Mouse (Mus musculus): ENCODE results near the gene Slc31a1. TPM values are rescaled to one million over a fixed set of nuclear protein-coding genes. Genes with fewer than 3 reads are reported as not detected.

Gene Slc31a1
- 14.3 TPM for polyA plus RNA-seq (2017; shearing (Covaris generic))

DNA sequence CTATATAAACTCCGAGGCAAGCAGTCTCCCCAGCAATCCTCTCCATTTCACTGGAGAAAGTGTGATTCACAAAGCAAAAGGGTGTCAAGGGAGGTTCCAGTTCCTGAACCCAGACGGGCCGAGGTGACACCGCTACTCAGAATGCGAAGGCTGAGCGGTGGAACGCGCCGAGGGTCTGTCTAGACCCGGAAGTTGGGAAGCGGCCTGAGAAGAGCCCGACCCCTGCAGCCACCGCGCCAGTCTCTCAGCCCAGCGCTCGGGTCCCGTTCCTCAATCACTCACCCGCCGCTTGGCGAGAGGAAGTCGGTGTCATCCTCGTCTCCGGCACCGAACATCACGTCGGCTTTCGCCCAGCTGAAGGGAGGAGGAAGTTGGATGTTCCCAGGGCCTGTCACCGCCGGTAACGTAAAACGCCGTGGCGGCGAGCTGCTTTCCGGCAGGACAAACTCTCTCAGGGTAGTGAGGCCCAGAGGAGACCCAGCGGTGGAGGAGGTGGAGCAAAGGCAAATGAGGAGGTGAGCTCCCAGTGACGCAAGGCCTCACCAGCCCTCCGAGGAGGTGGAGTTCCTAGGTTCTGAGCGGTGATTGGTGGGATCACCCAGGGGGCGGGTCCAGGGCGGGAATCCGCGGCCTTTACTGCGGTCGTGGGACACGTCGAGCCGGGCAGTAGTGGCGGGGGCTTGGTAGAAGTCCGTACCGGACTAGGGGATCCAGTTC lies at the start of gene Slc31a1, which contains the start of gene Fkbp15:
TSS of gene Slc31a1 (plus strand) at position 640 of the 717 bp plus-strand sequence.
TSS of gene Fkbp15 (minus strand) at position 461 of the 717 bp plus-strand sequence.

DNA sequence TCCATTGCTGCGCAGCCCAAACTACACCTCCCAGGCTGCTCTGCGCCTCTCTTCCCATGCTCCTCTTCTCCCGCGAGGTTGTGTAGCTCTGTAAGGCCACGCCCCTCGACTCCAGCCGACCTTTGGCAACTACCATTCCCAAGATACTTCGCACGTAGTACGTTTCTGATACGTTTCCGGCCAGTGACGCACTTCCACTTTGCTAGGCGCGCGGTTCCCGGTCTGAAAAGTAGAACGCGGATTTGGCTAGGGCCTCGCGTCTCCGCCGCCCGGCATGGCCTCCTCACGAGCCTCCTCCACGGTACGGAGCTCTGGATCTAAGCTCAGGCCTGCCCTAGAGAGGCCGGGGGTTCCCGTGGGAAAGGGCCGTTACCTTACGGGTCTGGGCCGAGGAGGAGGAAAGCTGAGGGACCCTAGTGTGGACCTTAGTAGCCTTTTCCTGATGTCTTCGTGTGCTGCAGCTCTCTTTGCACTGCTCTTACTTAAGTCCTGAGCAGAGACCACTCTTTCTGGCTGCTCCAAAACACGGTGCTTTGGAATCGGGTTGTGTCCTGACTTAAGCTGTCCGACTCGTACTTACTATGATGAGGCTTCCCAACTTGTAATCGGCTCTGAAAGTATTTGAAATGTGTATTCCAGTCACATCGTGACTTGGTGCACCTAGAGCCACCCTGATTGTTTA lies 48.2 kb downstream of the Slc31a1 start, which contains the start of the genes Cdc26 and Prpf4:
TSS of gene Cdc26 (minus strand) at position 42 of the 682 bp plus-strand sequence.
TSS of gene Prpf4 (plus strand) at position 197 of the 682 bp plus-strand sequence.

DNA sequence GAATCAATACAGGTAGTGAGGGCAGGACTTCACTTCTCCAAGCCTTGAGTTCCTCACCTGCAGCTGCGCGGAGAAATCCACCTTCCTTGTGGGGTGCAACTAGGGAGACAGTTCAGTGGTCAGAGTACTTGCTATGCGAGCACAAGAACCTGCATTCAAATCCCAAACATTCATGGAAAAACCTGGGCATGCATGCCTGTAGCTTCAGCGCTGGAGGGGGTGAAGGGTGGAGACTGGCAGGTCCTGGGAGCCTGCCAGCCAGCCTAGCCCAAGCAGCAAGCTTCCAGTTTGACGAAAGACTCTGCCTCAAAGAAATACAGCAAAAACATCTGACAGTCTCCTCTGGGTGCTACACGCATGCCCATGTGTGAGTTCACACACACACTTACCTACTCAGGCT lies 74.6 kb downstream of the Slc31a1 start, which contains the start of gene Rnf183:
TSS of gene Rnf183 (minus strand) at position 172 of the 400 bp plus-strand sequence.

Other genes starting within 250 kb of the Slc31a1 start
- gene Mup21, start 209.9 kb upstream of the Slc31a1 start, polyA plus RNA-seq (2017; shearing (Covaris generic)): not detected
- not detected for gene Zfp37, start 129.7 kb upstream of the Slc31a1 start, polyA plus RNA-seq (2017; shearing (Covaris generic))
- 11.9 TPM for gene Slc31a2, start 98.2 kb upstream of the Slc31a1 start, polyA plus RNA-seq (2017; shearing (Covaris generic))
- 51.5 TPM for gene Fkbp15, start 179 bp upstream of the Slc31a1 start, polyA plus RNA-seq (2017; shearing (Covaris generic))
- 69.4 TPM for gene Cdc26, start 47.9 kb downstream of the Slc31a1 start, polyA plus RNA-seq (2017; shearing (Covaris generic))
- 27.2 TPM for gene Prpf4, start 48.1 kb downstream of the Slc31a1 start, polyA plus RNA-seq (2017; shearing (Covaris generic))
- gene Rnf183, start 74.5 kb downstream of the Slc31a1 start, polyA plus RNA-seq (2017; shearing (Covaris generic)): not detected
- gene Wdr31, start 110.2 kb downstream of the Slc31a1 start, polyA plus RNA-seq (2017; shearing (Covaris generic)): 0.21 TPM
- 0.42 TPM for gene Bspry, start 119.3 kb downstream of the Slc31a1 start, polyA plus RNA-seq (2017; shearing (Covaris generic))
- gene Hdhd3, start 142.7 kb downstream of the Slc31a1 start, polyA plus RNA-seq (2017; shearing (Covaris generic)): 0.29 TPM
- 13.4 TPM for gene Alad, start 159.2 kb downstream of the Slc31a1 start, polyA plus RNA-seq (2017; shearing (Covaris generic))
- 21.3 TPM for gene Pole3, start 164.3 kb downstream of the Slc31a1 start, polyA plus RNA-seq (2017; shearing (Covaris generic))
- 0.45 TPM for gene 4933430I17Rik, start 164.6 kb downstream of the Slc31a1 start, polyA plus RNA-seq (2017; shearing (Covaris generic))
- 35.5 TPM for gene Rgs3, start 199.1 kb downstream of the Slc31a1 start, polyA plus RNA-seq (2017; shearing (Covaris generic))